Mouse (Mus musculus) spleen, adult 2 months (tissue): ENCODE results near the gene Dupd1.

Experiments used
- CTCF ChIP-seq: fragments of 200-500 bp; IDR thresholded peaks from 2 replicates; pipeline ENCODE4 v1.5.1; 2011; ENCODE audit warnings: mild to moderate bottlenecking, inconsistent platforms; ENCODE audit not compliant: insufficient read depth, insufficient read length, insufficient replicate concordance; ENCODE audit errors: extremely low read depth
- POLR2A ChIP-seq: fragments of 200-500 bp; IDR thresholded peaks from 2 replicates; pipeline ENCODE4 v1.6.1; 2011; ENCODE audit warnings: low read depth, low read length, inconsistent platforms

GRCm38 (mm10) chr14:21685411-21686146 is 28.8 kb downstream of the Dupd1 start:
- TF ChIP-seq CTCF = no peak
- TF ChIP-seq POLR2A = no peak
